Mouse (Mus musculus) CD8-positive naive resting alpha-beta T cell, adult 2 months (primary cell): Measurements from ENCODE around the gene Cmah.
A peak's percentile ranks its signal among the peaks of the same experiment; 100 is the strongest.

Experiments
- DNase-seq, 2 experiments: peaks; one replicate each; pipeline ENCODE4 v3.0.0; 2022; ENCODE audit warnings: low read depth in 2 of 2, low spot score in 2 of 2

The Cmah gene

GRCm38 (mm10) chr13:24327201-24327600 lies at the start of gene Cmah:
Cmah (plus strand) TSS chr13:24327404.
- no peak for DNase-seq

GRCm38 (mm10) chr13:24279407-24279761 lies 47.8 kb upstream of the Cmah start:
- no peak for DNase-seq

GRCm38 (mm10) chr13:24279762-24280438 lies 47.3 kb upstream of the Cmah start:
- DNase-seq: no peak

- DNase-seq: peak; percentile 19 to 36
Measured at GRCm38 (mm10) chr13:24280439-24281431, 46.5 kb upstream of the Cmah start, which contains the start of gene Carmil1. Carmil1 (minus strand) TSS chr13:24280795.

- no peak for DNase-seq
Measured at GRCm38 (mm10) chr13:24287381-24287780, 39.8 kb upstream of the Cmah start.

- DNase-seq: peak; percentile 26 to 42
Measured at GRCm38 (mm10) chr13:24297252-24297651, 30.0 kb upstream of the Cmah start.

GRCm38 (mm10) chr13:24305486-24305885 lies 21.7 kb upstream of the Cmah start:
- no peak for DNase-seq

GRCm38 (mm10) chr13:24306248-24306647 lies 21.0 kb upstream of the Cmah start:
- DNase-seq: no peak

- DNase-seq: no peak
Measured at GRCm38 (mm10) chr13:24311011-24311940, 15.9 kb upstream of the Cmah start.

GRCm38 (mm10) chr13:24316563-24316962 lies 10.6 kb upstream of the Cmah start:
- no peak for DNase-seq

- DNase-seq: no peak
Measured at GRCm38 (mm10) chr13:24318618-24319017, 8.6 kb upstream of the Cmah start.

GRCm38 (mm10) chr13:24321313-24321712 lies 5.9 kb upstream of the Cmah start:
- DNase-seq: no peak

GRCm38 (mm10) chr13:24328036-24328817 lies 1.0 kb downstream of the Cmah start:
- DNase-seq: no peak

- DNase-seq: no peak
Measured at GRCm38 (mm10) chr13:24330128-24330527, 2.9 kb downstream of the Cmah start.

GRCm38 (mm10) chr13:24330836-24331523 lies 3.8 kb downstream of the Cmah start:
- no peak for DNase-seq

- DNase-seq: no peak
Measured at GRCm38 (mm10) chr13:24332537-24332936, 5.3 kb downstream of the Cmah start.

GRCm38 (mm10) chr13:24336818-24337217 lies 9.6 kb downstream of the Cmah start:
- no peak for DNase-seq

- peak; percentile 39 to 48 for DNase-seq
Measured at GRCm38 (mm10) chr13:24337874-24338273, 10.7 kb downstream of the Cmah start.

- DNase-seq: no peak
Measured at GRCm38 (mm10) chr13:24338343-24338861, 11.2 kb downstream of the Cmah start.
